Mouse (Mus musculus) ES-Bruce4 (cell line): ENCODE measurements at regions not wholly inside any gene's neighbourhood (a gene's known extent, or its start where the extent isn't known, plus 50 kb on each side); places are given as distances from the start of the nearest gene placed in this dataset.

Experiments
- H3K27ac ChIP-seq: 2 replicates; pipeline ENCODE4 v1.5.1; 2012; ENCODE audit warnings: low read length, inconsistent platforms; ENCODE audit not compliant: insufficient read depth
- H3K27me3 ChIP-seq: 2 replicates; pipeline ENCODE4 v1.6.1; 2012; ENCODE audit warnings: mild to moderate bottlenecking, low read length, inconsistent platforms; ENCODE audit not compliant: control insufficient read depth, poor library complexity, insufficient read depth, severe bottlenecking
- H3K36me3 ChIP-seq: 2 replicates; pipeline ENCODE4 v1.6.1; 2012; ENCODE audit warnings: inconsistent platforms, mild to moderate bottlenecking, low read length, moderate library complexity; ENCODE audit not compliant: control insufficient read depth, poor library complexity, insufficient read depth, severe bottlenecking
- H3K4me1 ChIP-seq: one replicate; pipeline ENCODE4 v1.8.1; 2011; ENCODE audit warnings: low read length; ENCODE audit not compliant: control insufficient read depth, insufficient read depth
- H3K4me3 ChIP-seq: 2 replicates; pipeline ENCODE4 v1.5.1; 2011; ENCODE audit warnings: low read depth, mild to moderate bottlenecking, low read length
- H3K9ac ChIP-seq: 2 replicates; pipeline ENCODE4 v1.6.1; 2012; ENCODE audit warnings: low read depth, mild to moderate bottlenecking, inconsistent platforms; ENCODE audit not compliant: poor library complexity, severe bottlenecking
- H3K9me3 ChIP-seq: replicated peaks from 2 replicates; pipeline ENCODE4 v1.6.1; 2012; ENCODE audit warnings: mild to moderate bottlenecking, low read length, inconsistent platforms; ENCODE audit not compliant: control insufficient read depth, poor library complexity, insufficient read depth, severe bottlenecking
- CTCF ChIP-seq: IDR thresholded peaks from one replicate; pipeline ENCODE4 v1.8.1; 2011; ENCODE audit warnings: low read depth, low read length
- EP300 ChIP-seq: IDR thresholded peaks from 2 replicates; pipeline ENCODE4 v1.6.1; 2011; ENCODE audit warnings: low read depth, low read length; ENCODE audit not compliant: insufficient read depth
- POLR2A ChIP-seq: IDR thresholded peaks from one replicate; pipeline ENCODE4 v1.8.1; 2011; ENCODE audit warnings: low read length; ENCODE audit not compliant: insufficient read depth

- peak overlapping the region; percentile 32; the same call in 1 of the 2 replicates for H3K9ac ChIP-seq
- no peak overlapping the region for H3K4me3 ChIP-seq
Observed at GRCm38 (mm10) chr5:136619315-136620231, 52.3 kb upstream of the Cux1 start.

GRCm38 (mm10) chr5:136620234-136620633, 52.9 kb upstream of the Cux1 start:
- H3K9ac ChIP-seq, result peak overlapping the region; percentile 32; the same call in 1 of the 2 replicates
- no peaks in the 10 kb centered on the region for H3K36me3 ChIP-seq
- H3K4me1 ChIP-seq, result no peaks in the 10 kb centered on the region
- no peaks in the 10 kb centered on the region for H3K9me3 ChIP-seq
- H3K27me3 ChIP-seq, result no peaks in the 10 kb centered on the region
- no peak overlapping the region for H3K4me3 ChIP-seq
- no peak overlapping the region for H3K27ac ChIP-seq
- no peak for TF ChIP-seq EP300
- TF ChIP-seq POLR2A, result no peak
- TF ChIP-seq CTCF, result no peak

More at GRCm38 (mm10) chr5:136619315-136620231, 52.3 kb upstream of the Cux1 start:
- no peaks in the 10 kb centered on the region for H3K27me3 ChIP-seq
- H3K36me3 ChIP-seq, result no peaks in the 10 kb centered on the region
- no peaks in the 10 kb centered on the region for H3K9me3 ChIP-seq
- no peaks in the 10 kb centered on the region for H3K4me1 ChIP-seq
- TF ChIP-seq EP300, result no peak
- no peak for TF ChIP-seq POLR2A
- TF ChIP-seq CTCF, result peak; percentile 40
- H3K27ac ChIP-seq, result no peak overlapping the region

DNA sequence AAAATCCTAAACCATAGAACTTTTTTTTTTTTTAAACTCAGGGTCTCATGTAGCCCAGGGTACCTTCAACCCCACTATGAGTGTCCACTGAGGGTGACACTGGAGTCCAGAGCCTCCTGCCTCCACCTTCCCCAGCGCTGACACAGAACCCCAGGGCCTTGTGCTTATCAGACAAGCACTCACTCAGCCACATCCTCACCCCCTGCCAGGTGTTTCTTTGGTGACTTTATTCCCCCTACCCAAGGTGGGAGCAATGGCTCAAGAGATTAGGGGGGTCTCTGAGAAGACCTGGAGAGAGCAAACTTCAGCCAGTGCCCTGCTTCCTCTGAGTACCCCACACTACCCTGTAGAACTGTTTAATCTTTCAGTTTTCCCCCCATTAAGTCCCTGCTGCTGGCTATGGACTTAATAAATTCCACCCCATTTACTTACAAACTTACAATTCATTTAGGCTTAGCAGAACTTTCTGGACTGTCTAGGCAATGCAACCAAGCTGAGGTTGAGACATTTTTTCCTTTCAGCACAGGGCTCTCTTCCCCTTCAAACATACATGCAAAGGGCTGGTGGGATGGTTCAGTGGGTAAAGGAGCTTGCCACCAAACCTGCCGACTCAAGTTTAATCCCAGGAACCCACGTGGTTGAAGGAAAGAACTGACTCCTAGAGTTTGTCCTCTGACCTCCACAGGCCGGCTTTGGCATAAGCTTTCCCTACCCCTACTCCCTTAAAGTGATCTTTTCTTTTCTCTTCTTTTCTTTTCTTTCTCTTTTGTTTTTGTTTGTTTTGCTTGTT, 54.2 kb upstream of the Cux1 start:
- Histone ChIP-seq H3K27ac (no peak overlapping the region), H3K9ac (no peak overlapping the region), H3K9me3 (no peaks in the 10 kb centered on the region), H3K4me1 (no peaks in the 10 kb centered on the region), H3K36me3 (no peaks in the 10 kb centered on the region), H3K4me3 (no peak overlapping the region), H3K27me3 (no peaks in the 10 kb centered on the region)
- TF ChIP-seq POLR2A (no peak), EP300 (no peak), CTCF (no peak)

DNA sequence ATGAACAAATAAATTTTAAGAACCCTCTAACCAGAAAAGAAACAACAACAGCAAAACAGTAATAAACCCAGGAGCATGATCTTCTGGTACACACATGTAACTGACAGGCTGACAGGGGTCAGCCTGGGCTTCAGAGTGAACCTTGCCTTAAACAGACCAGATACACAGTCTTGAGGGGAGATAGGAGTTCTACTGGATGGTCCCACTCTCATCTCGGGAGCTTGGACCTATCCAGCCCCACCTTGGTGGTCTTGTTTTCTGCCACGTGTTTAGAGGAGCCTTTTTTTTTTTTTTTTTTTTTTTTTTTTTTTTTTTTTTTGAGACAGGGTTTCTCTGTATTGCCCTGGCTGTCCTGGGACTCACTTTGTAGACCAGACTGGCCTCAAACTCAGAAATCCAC, 54.9 kb upstream of the Cux1 start:
- Histone ChIP-seq H3K4me1 (no peaks in the 10 kb centered on the region), H3K27me3 (no peaks in the 10 kb centered on the region), H3K9ac (no peak overlapping the region), H3K27ac (no peak overlapping the region), H3K36me3 (no peaks in the 10 kb centered on the region), H3K9me3 (no peaks in the 10 kb centered on the region), H3K4me3 (no peak overlapping the region)
- TF ChIP-seq EP300 (no peak), CTCF (no peak), POLR2A (no peak)

DNA sequence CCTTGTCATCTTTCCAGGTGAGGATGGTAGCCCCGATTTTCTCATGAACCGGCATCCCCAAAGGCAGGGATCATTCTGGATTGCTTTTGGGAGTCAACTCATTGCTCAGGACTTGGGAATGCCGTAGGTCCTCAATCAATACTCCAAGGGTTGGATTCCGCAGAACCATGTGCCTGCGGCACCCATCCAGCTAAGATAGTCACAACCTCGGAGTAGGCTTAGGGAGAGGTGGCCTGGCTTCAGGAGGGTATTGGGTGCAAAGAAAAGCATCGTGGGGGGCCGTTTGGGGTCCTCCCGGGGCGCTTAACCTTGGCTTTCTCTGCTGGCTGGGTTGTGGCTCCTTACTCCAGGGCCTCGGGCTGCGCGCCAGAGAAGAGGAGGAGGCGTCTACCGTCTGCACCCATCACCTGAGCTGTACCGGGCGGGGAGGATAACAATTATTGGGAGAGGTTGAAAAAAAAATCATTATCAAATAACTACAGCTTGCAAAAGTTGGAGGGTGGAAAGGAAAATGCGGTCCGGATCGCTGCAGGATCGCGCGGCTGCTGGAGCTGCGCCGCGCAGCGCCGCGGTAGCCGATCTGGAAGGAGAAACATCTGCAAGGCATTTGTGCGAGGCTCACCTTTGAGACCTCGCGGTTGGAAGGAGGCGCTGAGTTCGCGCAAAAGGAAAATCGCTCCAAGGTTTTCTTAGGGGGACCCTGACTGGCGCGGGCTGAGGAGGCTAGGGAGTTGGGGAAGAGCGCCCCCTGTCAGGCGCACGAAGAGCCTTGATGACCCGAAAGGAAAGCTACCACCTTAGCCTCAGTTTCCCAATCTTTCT, 55.6 kb upstream of the Cux1 start:
- Histone ChIP-seq H3K9ac (peak overlapping the region; percentile 65), H3K9me3 (no peaks in the 10 kb centered on the region), H3K27me3 (no peaks in the 10 kb centered on the region), H3K4me3 (peak overlapping the region; percentile 73), H3K27ac (no peak overlapping the region), H3K4me1 (no peaks in the 10 kb centered on the region), H3K36me3 (no peaks in the 10 kb centered on the region)
- TF ChIP-seq CTCF (peak; percentile 77), EP300 (no peak)
